Mouse (Mus musculus): ENCODE results near the gene Vmn2r105.

GRCm38 (mm10) chr17:20182997-20183396 lies 51.9 kb downstream of the Vmn2r105 start, which contains the start of gene Fpr-rs6:
- TF ChIP-seq POLR2A (IDR thresholded peaks at IDR 0.05; ENCODE audit: low read depth, low read length) (no peak), CTCF (conservative IDR thresholded peaks at IDR 0.05; ENCODE audit: insufficient read depth, insufficient read length, low read depth, low read length) (no peak)
